Mouse (Mus musculus): ENCODE data around the gene Rhbdd1. TPM values are rescaled to one million over a fixed set of nuclear protein-coding genes. Genes with fewer than 3 reads are reported as not detected.
A peak's percentile ranks its signal among the peaks of the same experiment; 100 is the strongest.

Rhbdd1 gene
- total and polyA plus RNA-seq, 2 experiments from 2014 or later: 6.6 to 13.2 TPM

DNA sequence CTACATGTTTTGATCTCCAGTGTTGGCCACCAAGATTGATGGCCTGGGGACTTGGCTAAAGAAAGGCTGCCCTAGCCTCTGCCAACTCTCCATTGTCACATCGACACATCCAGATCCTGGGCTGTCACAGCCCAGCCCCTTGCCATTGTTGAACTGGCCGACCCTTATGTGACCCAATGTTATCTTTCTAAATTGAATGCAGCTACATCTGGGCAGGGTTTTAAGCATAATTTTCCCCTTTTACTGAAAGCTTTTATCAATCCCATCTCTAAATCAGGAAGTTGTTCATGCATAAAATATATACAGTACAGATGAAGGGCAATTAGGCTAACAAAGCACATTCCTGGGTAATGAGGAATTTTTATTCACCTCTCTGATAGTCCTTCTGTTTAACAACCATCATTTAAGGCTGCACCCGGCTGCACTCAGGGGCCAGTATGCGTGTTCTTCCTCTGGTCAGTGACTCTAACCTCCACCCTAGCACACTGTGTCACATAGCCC lies 158.3 kb downstream of the Rhbdd1 start:
- no peak overlapping the region for H3K4me3 ChIP-seq (ENCODE audit: low read depth, low read length)
- no peaks in the 10 kb centered on the region for H3K4me1 ChIP-seq (ENCODE audit: control insufficient read depth, insufficient read depth)
- no peaks in the 10 kb centered on the region for H3K27me3 ChIP-seq (ENCODE audit: control insufficient read depth, insufficient read depth, low read length)
- H3K9me3 ChIP-seq (replicated peaks; ENCODE audit: control insufficient read depth, low read length): no peaks in the 10 kb centered on the region
- H3K9ac ChIP-seq (replicated peaks; ENCODE audit: low read depth, low read length): no peak overlapping the region
- H3K4me2 ChIP-seq (ENCODE audit: low read depth, low read length): no peak overlapping the region
- H3K36me3 ChIP-seq (replicated peaks; ENCODE audit: control insufficient read depth, insufficient read depth, low read length): no peaks in the 10 kb centered on the region
- TF ChIP-seq CTCF (IDR thresholded peaks at IDR 0.05; ENCODE audit: low read depth) (no peak), EP300 (IDR thresholded peaks at IDR 0.05; ENCODE audit: low read depth) (no peak)
- DNase-seq (ENCODE audit: low spot score): no peak
- 33% methylated on average over 4 of the region's 4 CpGs for WGBS
- no peak for ATAC-seq (ENCODE audit: insufficient read depth, low read depth)
- H3K27ac ChIP-seq (ENCODE audit: low read depth): no peak overlapping the region

DNA sequence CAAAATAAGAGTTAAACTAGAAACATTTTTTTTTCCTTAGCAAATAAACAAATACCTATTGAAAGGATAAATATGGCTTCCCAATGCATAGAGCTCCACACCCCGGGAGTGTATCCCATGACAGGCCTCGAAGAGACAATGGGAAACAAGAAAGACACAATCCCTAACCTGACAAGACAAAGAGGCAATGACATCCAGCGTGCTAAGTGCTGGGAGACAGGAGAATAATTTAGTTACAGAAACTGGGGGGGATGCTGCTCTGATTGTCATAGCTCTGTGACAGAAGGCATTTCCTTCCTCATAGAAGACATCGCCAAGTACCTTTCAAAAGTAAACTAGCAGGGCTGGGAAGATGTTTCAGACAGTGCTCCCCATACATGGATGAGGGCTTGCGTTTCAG lies 159.0 kb downstream of the Rhbdd1 start:
- 71% methylated on average over 5 of the region's 5 CpGs for WGBS
- no peak for ATAC-seq (ENCODE audit: insufficient read depth, low read depth)
- Histone ChIP-seq H3K9ac (replicated peaks; ENCODE audit: low read depth, low read length) (no peak overlapping the region), H3K4me2 (ENCODE audit: low read depth, low read length) (no peak overlapping the region), H3K9me3 (replicated peaks; ENCODE audit: control insufficient read depth, low read length) (no peaks in the 10 kb centered on the region), H3K36me3 (replicated peaks; ENCODE audit: control insufficient read depth, insufficient read depth, low read length) (no peaks in the 10 kb centered on the region), H3K4me3 (ENCODE audit: low read depth, low read length) (no peak overlapping the region), H3K27me3 (ENCODE audit: control insufficient read depth, insufficient read depth, low read length) (no peaks in the 10 kb centered on the region), H3K27ac (ENCODE audit: low read depth) (no peak overlapping the region), H3K4me1 (ENCODE audit: control insufficient read depth, insufficient read depth) (no peaks in the 10 kb centered on the region)
- TF ChIP-seq EP300 (IDR thresholded peaks at IDR 0.05; ENCODE audit: low read depth) (no peak), CTCF (IDR thresholded peaks at IDR 0.05; ENCODE audit: low read depth) (no peak)
- no peak for DNase-seq (ENCODE audit: low spot score)

DNA sequence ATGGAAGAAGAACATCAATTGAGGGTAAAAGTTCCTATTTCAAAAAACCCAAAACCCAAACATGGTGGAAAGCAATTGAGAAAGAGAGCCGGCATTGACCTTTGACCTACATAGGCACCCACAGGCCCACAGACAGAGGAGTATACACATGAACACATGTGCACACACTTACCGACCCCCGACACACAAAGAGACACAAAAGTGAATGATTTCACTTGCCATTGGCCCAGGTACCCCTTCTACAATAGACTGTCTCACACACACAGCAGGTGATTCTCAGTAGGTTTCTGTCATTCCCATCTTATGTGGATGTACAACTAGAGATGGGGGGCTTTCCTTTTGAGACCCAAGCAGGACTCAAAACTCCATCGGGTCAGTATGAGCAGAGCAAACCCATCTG lies 159.6 kb downstream of the Rhbdd1 start:
- Histone ChIP-seq H3K9ac (replicated peaks; ENCODE audit: low read depth, low read length) (no peak overlapping the region), H3K9me3 (replicated peaks; ENCODE audit: control insufficient read depth, low read length) (no peaks in the 10 kb centered on the region), H3K36me3 (replicated peaks; ENCODE audit: control insufficient read depth, insufficient read depth, low read length) (no peaks in the 10 kb centered on the region), H3K4me1 (ENCODE audit: control insufficient read depth, insufficient read depth) (no peaks in the 10 kb centered on the region), H3K4me3 (ENCODE audit: low read depth, low read length) (no peak overlapping the region), H3K27me3 (ENCODE audit: control insufficient read depth, insufficient read depth, low read length) (no peaks in the 10 kb centered on the region), H3K4me2 (ENCODE audit: low read depth, low read length) (no peak overlapping the region), H3K27ac (ENCODE audit: low read depth) (no peak overlapping the region)
- TF ChIP-seq CTCF (IDR thresholded peaks at IDR 0.05; ENCODE audit: low read depth) (no peak), EP300 (IDR thresholded peaks at IDR 0.05; ENCODE audit: low read depth) (no peak)
- WGBS: 79% methylated on average over 4 of the region's 4 CpGs
- no peak for ATAC-seq (ENCODE audit: insufficient read depth, low read depth)
- no peak for DNase-seq (ENCODE audit: low spot score)

DNA sequence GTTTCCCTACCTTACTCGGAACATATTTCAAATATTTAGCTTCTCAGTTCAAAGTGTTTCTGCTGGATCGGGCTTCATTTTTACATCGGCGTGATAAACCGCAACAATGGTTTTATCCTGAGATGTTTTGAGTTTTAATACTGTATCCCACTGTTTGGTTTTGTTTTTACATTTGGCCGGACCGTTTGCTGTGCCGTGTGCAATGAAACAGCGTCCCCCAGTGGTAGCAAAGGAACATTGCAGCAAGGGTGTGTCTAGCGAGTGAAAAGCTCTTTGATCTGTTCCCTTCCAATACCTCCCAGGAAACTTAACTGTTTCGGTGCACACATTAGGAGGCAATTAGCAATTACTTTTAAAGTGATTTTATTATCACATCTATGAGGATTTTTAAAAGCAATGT lies 160.0 kb downstream of the Rhbdd1 start:
- H3K4me2 ChIP-seq (ENCODE audit: low read depth, low read length): 0 out of 2 replicates have a peak overlapping the region, but pooled peaks have one; percentile 4
- no peak overlapping the region for H3K27ac ChIP-seq (ENCODE audit: low read depth)
- H3K9me3 ChIP-seq (replicated peaks; ENCODE audit: control insufficient read depth, low read length): no peaks in the 10 kb centered on the region
- TF ChIP-seq CTCF (IDR thresholded peaks at IDR 0.05; ENCODE audit: low read depth) (peak; percentile 82), EP300 (IDR thresholded peaks at IDR 0.05; ENCODE audit: low read depth) (no peak)
- no peak overlapping the region for H3K9ac ChIP-seq (replicated peaks; ENCODE audit: low read depth, low read length)
- H3K4me1 ChIP-seq (ENCODE audit: control insufficient read depth, insufficient read depth): no peaks in the 10 kb centered on the region
- 48% methylated on average over 11 of the region's 11 CpGs for WGBS
- H3K4me3 ChIP-seq (ENCODE audit: low read depth, low read length): no peak overlapping the region
- H3K36me3 ChIP-seq (replicated peaks; ENCODE audit: control insufficient read depth, insufficient read depth, low read length): no peaks in the 10 kb centered on the region
- DNase-seq (ENCODE audit: low spot score): peak; percentile 21
- no peaks in the 10 kb centered on the region for H3K27me3 ChIP-seq (ENCODE audit: control insufficient read depth, insufficient read depth, low read length)
- ATAC-seq (ENCODE audit: insufficient read depth, low read depth): no peak

DNA sequence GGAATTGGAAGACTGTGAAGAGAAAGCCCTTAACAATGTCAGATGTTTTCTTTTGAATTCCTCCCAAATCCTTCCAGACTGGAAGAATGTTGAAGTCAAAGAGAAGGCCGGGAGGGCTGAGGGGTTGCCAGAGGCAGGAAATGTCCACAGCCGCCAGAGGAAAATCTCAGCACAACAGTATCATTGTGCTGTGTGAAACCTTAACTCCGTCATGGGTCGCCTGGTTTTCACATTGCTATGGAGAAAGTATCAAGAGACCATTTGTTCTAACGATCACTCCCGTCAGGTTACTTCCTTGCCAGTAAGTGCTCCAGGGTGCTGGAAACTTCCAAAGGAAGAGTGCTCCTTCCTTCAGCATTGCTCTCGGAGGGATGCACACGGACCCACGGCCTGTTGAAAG lies 160.5 kb downstream of the Rhbdd1 start:
- H3K27ac ChIP-seq (ENCODE audit: low read depth): no peak overlapping the region
- 28% methylated on average over 9 of the region's 9 CpGs for WGBS

More for the DNA sequence above, 160.5 kb downstream of the Rhbdd1 start:
- H3K27me3 ChIP-seq (ENCODE audit: control insufficient read depth, insufficient read depth, low read length): no peaks in the 10 kb centered on the region
- no peak overlapping the region for H3K4me2 ChIP-seq (ENCODE audit: low read depth, low read length)
- no peaks in the 10 kb centered on the region for H3K4me1 ChIP-seq (ENCODE audit: control insufficient read depth, insufficient read depth)
- no peak overlapping the region for H3K4me3 ChIP-seq (ENCODE audit: low read depth, low read length)
- TF ChIP-seq EP300 (IDR thresholded peaks at IDR 0.05; ENCODE audit: low read depth): no peak
- no peak for TF ChIP-seq CTCF (IDR thresholded peaks at IDR 0.05; ENCODE audit: low read depth)
- DNase-seq (ENCODE audit: low spot score) (peak; percentile 22), ATAC-seq (ENCODE audit: insufficient read depth, low read depth) (peak; percentile 33; the same call in 1 of the 2 replicates)
- H3K9ac ChIP-seq (replicated peaks; ENCODE audit: low read depth, low read length): no peak overlapping the region
- H3K9me3 ChIP-seq (replicated peaks; ENCODE audit: control insufficient read depth, low read length): no peaks in the 10 kb centered on the region
- no peaks in the 10 kb centered on the region for H3K36me3 ChIP-seq (replicated peaks; ENCODE audit: control insufficient read depth, insufficient read depth, low read length)
